Mouse (Mus musculus) neural tube, embryonic 11.5 days (tissue): ENCODE measurements around the gene Ccdc92b. TPM values are rescaled to one million over a fixed set of nuclear protein-coding genes. Genes with fewer than 3 reads are reported as not detected.

Source experiments
- ATAC-seq: fragments of 200-750 bp; cut with Nextera tagmentation; 2 replicates; pipeline ENCODE4 v1.8.0; 2017; ENCODE audit warnings: moderate number of reproducible peaks, mild to moderate bottlenecking, moderate TSS enrichment, moderate library complexity; ENCODE audit not compliant: insufficient read depth, low FRiP score, low TSS enrichment
- DNase-seq: peaks from one replicate; pipeline ENCODE4 v3.0.0-alpha.2; 2015; ENCODE audit warnings: low spot score
- H3K27ac ChIP-seq: fragments of 300-500 bp; sonication (generic); 2 replicates; pipeline ENCODE4 v1.5.1; 2014; ENCODE audit warnings: low read depth, mild to moderate bottlenecking, low read length
- H3K27me3 ChIP-seq: fragments of 300-500 bp; sonication (generic); 2 replicates; pipeline ENCODE4 v1.6.1; 2014; ENCODE audit warnings: mild to moderate bottlenecking, low read length, mixed read lengths; ENCODE audit not compliant: control insufficient read depth, insufficient read depth
- H3K36me3 ChIP-seq: fragments of 300-500 bp; sonication (generic); 2 replicates; pipeline ENCODE4 v1.6.1; 2014; ENCODE audit warnings: mild to moderate bottlenecking, low read length, moderate library complexity, mixed read lengths; ENCODE audit not compliant: control insufficient read depth, insufficient read depth
- H3K4me1 ChIP-seq: fragments of 300-500 bp; sonication (generic); 2 replicates; pipeline ENCODE4 v1.6.1; 2014; ENCODE audit warnings: low read length, mixed read lengths; ENCODE audit not compliant: control insufficient read depth, insufficient read depth
- H3K4me2 ChIP-seq: fragments of 300-500 bp; sonication (generic); 2 replicates; pipeline ENCODE4 v1.6.1; 2014; ENCODE audit warnings: low read depth, mild to moderate bottlenecking, moderate library complexity
- H3K4me3 ChIP-seq: fragments of 300-500 bp; sonication (generic); 2 replicates; pipeline ENCODE4 v1.5.1; 2014; ENCODE audit warnings: low read depth, low read length
- H3K9ac ChIP-seq: fragments of 300-500 bp; sonication (generic); 2 replicates; pipeline ENCODE4 v1.6.1; 2014; ENCODE audit warnings: mild to moderate bottlenecking, low read length
- H3K9me3 ChIP-seq: fragments of 300-500 bp; sonication (generic); 2 replicates; pipeline ENCODE4 v1.6.1; 2016; ENCODE audit warnings: low read length; ENCODE audit not compliant: control insufficient read depth
- WGBS: fragments of 180-500 bp; shearing (Covaris S2); extraction: QIAGEN DNeasy Blood & Tissue Kit; methylation state at CpG from one replicate; pipeline ENCODE4 v1.1.7; 2014; 5-methylcytosine and 5-hydroxymethylcytosine counted together
- polyA plus RNA-seq: library from polyadenylated mRNA; unstranded; fragments of >200 nt; fragmentation: Nextera tagmentation; extraction: Ambion mirVana; gene quantifications from 2 replicates; pipeline ENCODE4 v1.2.1, GENCODE M21; 2014

The Ccdc92b gene
- polyA plus RNA-seq, 1 experiment from 2014 or later = 1.9 TPM

DNA sequence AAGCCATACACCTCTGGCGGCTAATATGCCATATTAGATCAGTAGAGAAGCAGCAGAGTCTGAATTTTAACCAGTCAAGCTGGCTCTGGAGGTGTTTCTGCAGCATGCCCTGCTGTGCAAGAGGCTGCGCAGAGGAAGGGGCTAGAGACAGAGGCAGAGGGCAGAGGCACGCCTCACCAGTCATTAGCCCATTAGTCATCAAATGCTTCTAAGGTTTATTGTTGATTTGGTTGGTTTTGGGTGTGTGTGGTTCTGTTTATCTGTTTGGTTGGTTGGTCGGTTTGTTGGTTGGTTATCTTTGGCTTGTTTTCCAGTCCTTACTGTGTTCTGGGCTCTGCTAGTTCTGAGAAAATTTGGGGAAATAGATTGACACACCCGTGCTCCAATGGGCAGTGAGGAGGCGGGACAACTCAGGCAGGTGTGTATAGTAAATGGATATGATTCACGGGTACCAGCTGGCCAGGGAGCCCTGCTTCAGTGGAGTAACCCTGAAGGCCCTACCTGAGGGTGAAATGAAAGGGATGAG, 35.5 kb upstream of the Ccdc92b start:
- Histone ChIP-seq H3K36me3 (no peaks in the 10 kb centered on the region), H3K9me3 (no peaks in the 10 kb centered on the region), H3K4me1 (no peaks in the 10 kb centered on the region), H3K27ac (no peak overlapping the region), H3K4me2 (no peak overlapping the region), H3K9ac (no peak overlapping the region), H3K4me3 (no peak overlapping the region), H3K27me3 (peaks cover 11% of the 10 kb centered on the region)
- no peak for ATAC-seq
- WGBS = 70% methylated on average over 7 of the region's 7 CpGs
- no peak for DNase-seq

DNA sequence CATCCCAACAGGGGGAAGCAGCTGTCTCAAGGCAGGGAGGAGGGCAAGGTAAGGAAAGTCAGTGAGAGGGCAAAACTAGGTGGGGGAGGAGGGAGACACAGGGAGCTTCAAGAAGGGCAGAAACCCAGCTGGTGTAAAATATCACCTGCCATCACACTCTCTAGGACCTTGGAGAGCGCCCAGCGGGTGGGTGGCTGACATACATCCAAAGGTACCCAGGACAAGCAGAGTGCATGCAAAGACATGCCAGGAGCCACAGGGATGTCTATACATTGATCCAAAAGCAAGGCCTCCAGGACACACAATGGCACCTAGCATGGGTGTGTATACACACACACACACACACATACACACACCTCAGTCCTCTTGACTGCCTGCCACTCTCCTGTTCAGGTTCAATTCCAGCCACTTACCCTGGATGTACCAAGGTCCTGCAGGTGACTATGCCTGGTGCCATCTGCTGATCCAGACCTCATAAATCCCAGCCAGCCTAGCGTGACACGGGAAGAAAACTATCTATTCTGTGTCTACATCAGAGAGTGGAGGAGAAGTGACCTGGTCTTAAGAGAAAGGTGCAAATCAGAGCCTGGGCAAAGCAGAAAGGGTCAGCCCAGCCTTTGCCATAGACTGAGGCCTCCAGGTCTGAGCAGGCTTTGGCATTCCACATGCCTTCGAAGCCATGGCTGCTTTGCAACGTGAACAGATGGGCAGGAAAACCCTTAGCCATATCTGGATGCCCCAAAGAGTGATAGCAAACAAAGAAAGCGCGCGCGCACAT, 34.3 kb upstream of the Ccdc92b start:
- H3K4me2 ChIP-seq = no peak overlapping the region
- no peak overlapping the region for H3K9ac ChIP-seq
- no peaks in the 10 kb centered on the region for H3K9me3 ChIP-seq
- ATAC-seq = no peak
- 70% methylated on average over 10 of the region's 10 CpGs for whole genome bisulfite sequencing
- no peak for DNase-seq
- H3K27ac ChIP-seq = no peak overlapping the region
- peaks cover 24% of the 10 kb centered on the region for H3K27me3 ChIP-seq
- no peaks in the 10 kb centered on the region for H3K36me3 ChIP-seq
- no peak overlapping the region for H3K4me3 ChIP-seq
- no peaks in the 10 kb centered on the region for H3K4me1 ChIP-seq

DNA sequence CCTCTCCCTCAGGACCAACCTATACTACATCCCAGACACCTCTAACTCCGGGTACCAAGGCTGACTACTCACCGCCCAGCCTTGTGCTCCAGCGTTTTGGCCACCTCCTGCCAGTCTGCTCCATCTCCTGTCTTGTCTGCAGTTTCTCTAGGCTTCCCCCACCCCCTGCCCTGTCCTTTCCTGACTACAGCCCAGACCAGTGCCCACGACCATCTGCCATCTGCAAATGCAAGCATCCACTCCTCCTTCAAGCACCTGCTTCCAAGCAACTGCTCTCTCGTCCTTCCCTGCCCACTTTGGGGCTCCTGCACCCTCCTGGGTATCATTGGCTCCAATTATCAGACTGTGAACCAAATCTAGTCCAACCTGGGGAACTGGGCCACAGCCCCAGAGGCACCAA, 33.0 kb upstream of the Ccdc92b start:
- DNase-seq = no peak
- H3K27me3 ChIP-seq = peaks cover 36% of the 10 kb centered on the region
- no peak overlapping the region for H3K27ac ChIP-seq
- no peak overlapping the region for H3K4me2 ChIP-seq
- WGBS = 57% methylated on average over 5 of the region's 5 CpGs
- H3K36me3 ChIP-seq = no peaks in the 10 kb centered on the region
- no peak overlapping the region for H3K4me3 ChIP-seq
- H3K4me1 ChIP-seq = no peaks in the 10 kb centered on the region
- H3K9me3 ChIP-seq = no peaks in the 10 kb centered on the region
- ATAC-seq = no peak
- H3K9ac ChIP-seq = no peak overlapping the region

DNA sequence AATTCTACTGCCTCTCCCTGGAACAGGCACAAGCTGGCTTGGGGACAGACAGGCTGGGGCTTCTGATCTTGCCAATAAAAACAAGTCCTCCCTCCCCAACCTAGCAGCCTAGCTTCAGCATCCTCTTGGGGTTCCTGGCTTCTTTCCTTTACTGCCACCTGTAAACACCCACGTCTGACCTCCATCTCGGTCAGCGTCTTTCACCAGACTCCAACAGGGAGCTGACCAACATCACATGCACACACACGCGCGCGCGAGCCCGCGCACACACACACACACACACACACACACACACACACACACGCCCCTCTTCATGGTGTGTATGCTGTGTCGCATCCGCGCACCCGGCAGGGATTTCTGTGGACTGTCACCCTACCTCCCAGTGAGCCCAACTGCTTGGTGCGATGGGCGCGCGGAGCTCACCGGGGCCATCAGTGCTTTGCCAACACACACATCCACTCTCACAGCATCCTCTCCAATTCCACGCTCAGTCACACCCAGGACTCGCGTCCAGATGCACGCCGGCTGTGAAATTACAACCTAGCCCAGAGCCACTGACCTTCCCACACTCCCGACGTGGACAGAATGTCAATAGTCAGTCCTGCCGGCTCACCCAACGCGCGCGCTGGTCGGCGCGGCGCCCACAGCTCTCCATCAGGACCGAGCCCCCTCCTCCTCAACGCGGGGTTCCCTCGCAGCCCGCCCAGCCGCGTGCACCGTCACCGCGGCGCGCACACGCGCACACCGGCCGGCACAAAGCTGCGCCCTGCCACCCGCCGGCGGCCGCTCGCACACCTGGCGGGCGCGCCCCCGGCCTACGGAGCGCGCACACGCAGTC, 29.8 kb upstream of the Ccdc92b start:
- peaks cover 37% of the 10 kb centered on the region for H3K27me3 ChIP-seq
- H3K9me3 ChIP-seq = no peaks in the 10 kb centered on the region
- no peak overlapping the region for H3K27ac ChIP-seq
- peak overlapping the region; percentile 55 for H3K4me2 ChIP-seq
- 6% methylated on average over 63 of the region's 66 CpGs for WGBS
- peak overlapping the region; percentile 36 for H3K4me3 ChIP-seq
- H3K9ac ChIP-seq = peak overlapping the region; percentile 50
- no peaks in the 10 kb centered on the region for H3K36me3 ChIP-seq
- H3K4me1 ChIP-seq = no peaks in the 10 kb centered on the region
- DNase-seq (peak; percentile 58), ATAC-seq (peak; percentile 31; the same call in 1 of the 2 replicates)

DNA sequence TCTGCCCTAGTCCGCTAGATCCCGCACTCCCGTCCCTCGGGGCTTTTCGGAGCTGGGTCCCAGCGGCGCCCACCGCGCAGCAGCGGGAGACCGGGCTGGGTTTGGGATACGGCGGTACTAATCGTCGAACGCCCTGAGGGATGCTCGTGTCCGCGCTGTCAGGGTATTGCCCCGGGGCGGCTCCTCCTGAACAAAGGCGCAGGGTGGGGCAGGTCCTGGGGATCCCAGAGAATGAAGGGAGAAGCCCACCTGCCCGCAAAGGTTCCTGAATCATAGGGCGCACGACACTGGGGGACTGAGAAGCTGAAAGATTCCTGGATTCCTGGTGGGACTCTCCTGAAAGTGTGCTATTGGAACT, 29.2 kb upstream of the Ccdc92b start:
- DNase-seq (no peak), ATAC-seq (peak; percentile 48)
- H3K9me3 ChIP-seq = no peaks in the 10 kb centered on the region
- no peaks in the 10 kb centered on the region for H3K4me1 ChIP-seq
- no peak overlapping the region for H3K27ac ChIP-seq
- H3K9ac ChIP-seq = peak overlapping the region; percentile 50
- H3K4me2 ChIP-seq = peak overlapping the region; percentile 55
- H3K4me3 ChIP-seq = peak overlapping the region; percentile 36
- H3K27me3 ChIP-seq = peaks cover 37% of the 10 kb centered on the region
- no peaks in the 10 kb centered on the region for H3K36me3 ChIP-seq
- WGBS = 1% methylated on average over 25 of the region's 25 CpGs

DNA sequence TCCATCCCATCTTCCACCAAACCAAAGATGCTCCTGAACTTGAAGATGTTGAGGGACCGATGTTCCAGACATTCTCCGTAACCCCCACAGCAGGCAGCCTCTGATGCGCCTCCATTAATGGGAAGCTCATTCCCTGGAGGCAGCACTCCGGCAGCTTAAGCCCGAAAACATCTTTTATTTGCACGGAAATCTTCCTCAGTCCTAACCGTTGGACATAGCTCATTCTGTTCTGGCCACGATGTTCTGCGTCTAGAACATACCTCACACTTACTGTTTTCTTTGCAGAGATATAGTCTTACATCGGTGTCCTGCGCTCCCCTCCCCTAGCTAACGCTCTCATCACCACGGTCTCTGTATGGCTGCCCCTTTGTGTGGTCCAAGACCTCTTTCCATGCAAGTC, 28.7 kb upstream of the Ccdc92b start:
- 35% methylated on average over 13 of the region's 13 CpGs for WGBS
- DNase-seq (no peak), ATAC-seq (no peak)
- H3K4me1 ChIP-seq = no peaks in the 10 kb centered on the region
- peaks cover 37% of the 10 kb centered on the region for H3K27me3 ChIP-seq
- H3K27ac ChIP-seq = no peak overlapping the region
- H3K9me3 ChIP-seq = no peaks in the 10 kb centered on the region
- no peak overlapping the region; the same call in 1 of the 2 replicates for H3K9ac ChIP-seq
- H3K4me3 ChIP-seq = peak overlapping the region; percentile 36
- no peaks in the 10 kb centered on the region for H3K36me3 ChIP-seq
- H3K4me2 ChIP-seq = peak overlapping the region; percentile 55

DNA sequence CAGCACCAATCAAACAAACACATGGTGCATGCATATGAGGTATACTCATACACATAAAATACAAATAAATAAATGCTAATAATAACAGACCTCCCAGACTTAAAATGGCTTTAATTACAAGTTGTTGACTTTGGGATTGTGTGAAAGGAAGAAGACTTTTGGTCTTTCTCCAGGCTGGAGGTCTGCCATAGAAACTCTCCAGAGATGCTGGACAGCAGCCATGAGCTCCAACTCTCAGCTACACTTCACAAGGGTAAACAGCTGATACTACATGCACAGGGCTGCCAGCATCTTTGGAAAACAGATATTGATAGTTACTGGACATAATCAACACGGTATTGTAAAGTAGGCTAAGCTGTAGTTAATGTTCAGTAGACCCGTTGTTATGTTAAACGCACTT, 27.2 kb upstream of the Ccdc92b start:
- H3K4me1 ChIP-seq = no peaks in the 10 kb centered on the region
- H3K9ac ChIP-seq = no peak overlapping the region
- no peak overlapping the region for H3K4me3 ChIP-seq
- no peaks in the 10 kb centered on the region for H3K36me3 ChIP-seq
- 92% methylated on average over 3 of the region's 3 CpGs for WGBS
- H3K4me2 ChIP-seq = no peak overlapping the region
- no peaks in the 10 kb centered on the region for H3K9me3 ChIP-seq
- no peak overlapping the region for H3K27ac ChIP-seq
- peaks cover 37% of the 10 kb centered on the region for H3K27me3 ChIP-seq
- ATAC-seq (no peak), DNase-seq (no peak)

DNA sequence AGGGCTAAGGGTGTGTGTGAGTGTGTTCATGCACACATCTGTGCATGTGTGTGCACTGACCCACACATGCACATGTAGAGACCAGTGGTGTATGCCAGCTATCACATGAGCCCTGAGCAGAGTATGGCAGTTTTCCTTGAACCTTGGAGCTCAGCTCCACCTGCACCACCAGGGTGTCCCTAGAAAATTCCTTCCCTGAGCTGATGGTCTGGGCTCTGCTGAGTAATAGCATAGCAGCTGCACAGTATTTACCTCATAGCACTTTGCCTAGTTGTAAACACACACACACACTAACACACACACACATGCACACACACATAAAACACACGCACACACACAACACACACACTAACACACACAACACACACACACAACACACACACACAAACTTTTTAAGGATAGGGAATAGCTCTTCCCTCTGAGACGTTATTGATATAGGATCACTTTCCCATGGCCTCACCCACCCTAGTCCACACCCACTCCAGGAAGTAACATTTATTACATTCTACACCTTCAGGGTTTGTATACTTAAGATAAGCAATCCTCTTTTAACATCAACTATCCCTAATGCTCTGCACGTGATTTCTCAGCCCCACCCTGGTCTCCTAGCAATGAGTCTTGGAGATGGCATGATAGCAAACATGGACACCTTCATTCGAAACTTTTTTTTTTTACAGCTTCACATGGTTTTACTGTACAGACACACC, 22.0 kb upstream of the Ccdc92b start:
- H3K9ac ChIP-seq = no peak overlapping the region
- H3K9me3 ChIP-seq = no peaks in the 10 kb centered on the region
- 74% methylated on average over 4 of the region's 4 CpGs for WGBS
- no peak overlapping the region for H3K4me3 ChIP-seq
- DNase-seq = no peak
- H3K4me1 ChIP-seq = no peaks in the 10 kb centered on the region
- H3K27ac ChIP-seq = no peak overlapping the region
- H3K36me3 ChIP-seq = no peaks in the 10 kb centered on the region
- H3K27me3 ChIP-seq = no peaks in the 10 kb centered on the region
- H3K4me2 ChIP-seq = no peak overlapping the region
- ATAC-seq = no peak
